Mouse (Mus musculus): ENCODE measurements around the gene Shc1.

Gene Shc1

GRCm38 (mm10) chr3:89448720-89449537 lies 30.7 kb downstream of the Shc1 start:
- no peak for DNase-seq (ENCODE audit: extremely low read depth, low read depth, low spot score)

- no peak for DNase-seq (ENCODE audit: extremely low read depth, low read depth, low spot score)
Measured at GRCm38 (mm10) chr3:89449541-89449940, 31.3 kb downstream of the Shc1 start.

DNA sequence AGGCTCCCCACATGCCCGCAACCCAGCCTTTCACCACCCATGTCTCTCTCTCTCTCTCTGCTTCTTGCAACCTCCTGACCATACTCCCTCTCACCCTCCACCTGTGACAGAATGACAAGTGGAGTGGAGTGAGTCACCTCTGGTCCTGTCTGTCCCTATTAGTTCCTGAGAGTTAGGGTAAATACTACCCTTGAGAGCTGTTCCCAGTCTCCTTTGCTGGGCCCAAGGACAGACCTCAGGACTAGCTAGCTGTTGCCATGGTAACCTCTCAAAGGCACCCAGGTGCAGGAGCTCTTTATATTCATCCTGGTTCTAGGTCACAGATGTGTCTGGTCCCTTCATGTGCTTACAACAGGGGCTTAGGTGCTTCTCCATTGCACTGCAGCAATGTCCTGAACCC lies 33.7 kb downstream of the Shc1 start:
- DNase-seq (ENCODE audit: extremely low read depth, low read depth, low spot score), result no peak

GRCm38 (mm10) chr3:89454401-89455177 lies 36.3 kb downstream of the Shc1 start, which contains the start of gene Pmvk:
Pmvk (plus strand) TSS chr3:89454541.
- DNase-seq (ENCODE audit: extremely low read depth, low read depth, low spot score), result no peak

DNA sequence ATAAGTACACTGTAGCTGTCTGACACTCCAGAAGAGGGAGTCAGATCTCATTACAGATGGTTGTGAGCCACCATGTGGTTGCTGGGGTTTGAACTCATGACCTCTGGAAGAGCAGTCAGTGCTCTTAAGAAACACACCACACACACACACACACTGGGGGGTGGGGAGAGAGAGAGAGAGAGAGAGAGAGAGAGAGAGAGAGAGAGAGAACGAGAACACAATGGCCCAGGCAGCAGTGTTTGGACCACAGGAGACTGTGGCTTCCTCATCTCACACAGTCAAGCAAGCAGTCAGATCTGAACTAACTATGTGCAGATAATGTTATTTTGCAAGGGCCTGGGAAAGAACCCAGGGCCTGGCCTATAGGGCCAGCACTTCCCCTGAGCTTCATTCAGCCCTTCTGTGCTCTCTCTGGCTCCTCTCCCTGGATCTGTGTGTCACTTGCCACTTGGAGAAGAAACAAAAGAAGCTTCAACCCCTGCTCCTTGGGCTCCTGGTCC lies 37.6 kb downstream of the Shc1 start:
- DNase-seq (ENCODE audit: extremely low read depth, low read depth, low spot score), result no peak

DNA sequence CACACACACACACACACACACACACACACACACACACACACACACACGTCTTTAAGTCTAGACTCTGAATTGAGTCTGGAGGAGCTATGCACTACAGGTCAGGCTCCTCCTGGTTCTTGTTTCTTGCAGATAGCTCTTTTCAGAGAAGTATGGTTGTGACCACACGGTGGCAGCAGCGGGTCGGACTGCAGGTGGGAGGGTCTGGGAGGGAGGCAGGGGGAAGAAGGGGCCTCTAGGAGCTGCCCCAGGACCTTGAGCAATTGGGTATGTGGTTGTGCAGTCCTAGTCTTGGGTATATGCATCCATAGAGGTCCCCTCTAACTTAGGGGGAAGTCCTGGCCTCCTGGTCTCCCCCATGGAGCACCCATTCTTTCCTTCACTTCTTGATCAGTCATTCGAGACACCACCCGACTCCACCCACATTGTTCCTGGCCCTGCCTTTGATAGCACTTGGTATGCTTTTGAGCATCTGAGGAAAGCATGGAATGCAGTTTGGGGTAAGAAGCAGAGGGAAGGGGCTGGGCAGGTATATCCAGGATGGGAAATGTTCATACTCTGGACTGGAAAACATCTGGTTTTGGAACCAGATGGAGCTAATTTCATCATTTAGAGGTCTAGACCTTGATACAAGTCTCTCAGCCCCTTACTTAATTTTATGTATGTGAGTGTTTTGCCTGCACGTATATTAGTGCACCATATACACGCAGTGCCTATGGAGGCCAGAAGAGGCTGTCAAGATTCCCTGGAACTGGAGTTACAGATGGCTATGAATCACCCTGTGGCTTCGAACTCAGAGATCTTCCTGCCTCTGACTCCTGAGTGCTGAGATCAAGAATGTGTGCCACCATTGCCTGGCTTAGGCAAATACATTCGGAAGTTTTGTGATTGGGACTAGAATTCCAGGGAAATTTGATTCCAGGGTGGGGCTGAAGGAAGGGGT lies 38.8 kb downstream of the Shc1 start:
- DNase-seq (ENCODE audit: extremely low read depth, low read depth, low spot score), result no peak

DNA sequence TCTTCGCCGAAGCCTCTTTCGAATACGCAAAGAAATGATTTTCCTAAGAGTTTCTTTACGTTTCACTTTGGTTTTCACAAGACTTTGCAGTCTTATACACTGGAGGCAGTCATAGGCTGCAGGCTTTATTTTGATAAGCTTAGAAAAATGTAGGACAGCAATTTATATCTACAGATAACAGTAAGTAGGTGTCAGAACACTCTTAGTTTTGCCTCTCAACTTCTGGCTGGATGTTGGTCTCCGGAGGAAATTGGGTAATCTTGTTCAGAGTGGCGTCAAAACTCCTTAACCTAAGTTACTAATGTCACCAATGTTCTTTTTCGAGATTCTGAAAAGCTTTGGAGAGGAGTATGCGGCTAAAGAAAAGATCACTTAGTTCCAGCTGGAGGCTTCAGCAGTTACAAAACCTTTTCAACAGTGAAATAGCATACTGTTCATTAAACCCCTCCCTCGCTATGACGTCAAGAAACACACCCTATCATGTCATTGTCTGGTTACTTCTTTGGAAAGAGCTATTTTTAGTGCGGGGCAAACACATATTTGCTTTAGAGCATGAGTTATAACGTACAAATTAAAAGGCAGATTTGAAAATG lies 40.2 kb downstream of the Shc1 start:
- DNase-seq (ENCODE audit: extremely low read depth, low read depth, low spot score), result peak; percentile 66

DNA sequence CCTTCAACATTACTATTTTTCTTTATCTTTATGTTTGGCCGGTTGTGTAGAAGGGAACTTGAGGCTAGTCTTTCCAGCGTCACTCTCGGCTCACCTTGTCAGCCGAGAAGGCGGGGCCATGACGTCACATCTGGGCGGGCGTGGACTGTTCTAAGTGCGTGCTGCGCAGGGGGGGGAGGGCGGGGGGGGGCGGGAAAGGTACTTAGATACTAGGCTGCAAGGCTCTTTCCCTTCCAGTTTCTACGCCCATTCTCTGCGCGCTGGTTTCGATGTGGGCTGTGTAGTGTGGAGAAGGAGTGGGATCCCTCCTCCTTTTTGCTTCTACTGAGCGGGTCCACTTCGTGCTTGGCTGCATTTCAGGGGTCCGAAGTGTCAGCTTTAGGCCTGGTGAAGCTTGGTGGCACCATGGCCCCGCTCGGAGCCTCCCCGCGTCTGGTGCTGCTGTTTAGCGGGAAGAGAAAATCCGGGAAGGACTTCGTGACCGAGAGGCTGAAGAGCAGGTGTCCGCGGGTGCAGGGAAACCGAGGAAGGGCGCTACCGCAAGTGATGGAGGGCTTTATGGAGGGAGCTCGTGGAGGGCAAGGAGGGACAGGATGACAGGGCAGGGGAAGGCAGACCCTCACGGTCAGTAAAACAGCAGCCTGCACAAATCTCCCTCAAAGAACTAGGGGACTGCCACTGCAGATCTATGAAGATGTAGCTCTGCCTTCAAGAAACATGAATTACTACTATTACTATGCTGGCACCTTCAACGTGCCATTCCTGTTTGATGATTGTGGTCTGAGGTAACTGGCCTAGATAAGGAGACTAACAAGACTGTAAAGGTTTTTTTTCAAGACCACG lies 40.9 kb downstream of the Shc1 start:
- no peak for DNase-seq (ENCODE audit: extremely low read depth, low read depth, low spot score)

- DNase-seq (ENCODE audit: extremely low read depth, low read depth, low spot score), result no peak
Measured at GRCm38 (mm10) chr3:89468268-89468667, 50.0 kb downstream of the Shc1 start.

- DNase-seq (ENCODE audit: extremely low read depth, low read depth, low spot score), result no peak
Measured at GRCm38 (mm10) chr3:89472280-89472679, 54.0 kb downstream of the Shc1 start.

DNA sequence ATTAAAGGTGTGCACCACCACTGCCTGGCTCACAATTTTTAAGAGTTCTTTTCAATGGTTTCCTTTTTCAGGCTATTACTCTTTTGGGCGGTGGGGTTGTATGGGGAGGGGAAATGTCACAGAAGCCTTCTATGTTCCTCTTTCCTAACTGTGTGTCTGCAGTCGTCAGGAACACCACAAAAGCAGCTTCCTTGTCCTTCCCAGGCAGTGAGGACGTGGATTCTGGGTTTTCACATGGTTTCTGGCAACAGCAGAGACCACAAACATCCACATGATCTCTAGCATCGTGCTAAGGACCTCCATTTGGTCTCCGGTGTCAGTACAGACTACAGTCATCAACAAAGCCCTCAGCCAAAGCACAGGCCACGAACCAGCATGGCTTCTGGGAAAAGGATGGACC lies 55.6 kb downstream of the Shc1 start:
- no peak for DNase-seq (ENCODE audit: extremely low read depth, low read depth, low spot score)

GRCm38 (mm10) chr3:89479055-89479454 lies 60.8 kb downstream of the Shc1 start:
- DNase-seq (ENCODE audit: extremely low read depth, low read depth, low spot score), result peak; percentile 74

Data from fat pad, adult 2 months (tissue).